Mouse (Mus musculus): ENCODE data around the gene Lsamp.

The Lsamp gene

DNA sequence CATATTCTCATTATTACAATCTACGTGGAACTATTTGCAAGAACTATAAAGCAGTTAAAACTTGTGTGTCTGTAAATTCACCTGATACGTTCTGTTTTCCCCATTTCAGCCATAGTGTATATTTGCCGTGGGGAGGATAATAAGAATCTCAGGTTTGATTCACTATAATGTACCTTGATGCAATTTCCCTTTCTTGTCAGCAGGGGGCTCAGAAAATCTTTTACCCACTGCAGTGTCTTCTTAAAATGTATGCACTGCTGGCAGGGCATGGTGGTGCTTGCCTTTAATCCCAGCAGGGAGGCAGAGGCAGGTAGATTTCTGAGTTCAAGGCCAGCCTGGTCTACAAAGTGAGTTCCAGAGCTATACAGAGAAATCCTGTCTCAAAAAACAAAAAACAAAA lies 287.7 kb downstream of the Lsamp start:
- DNase-seq (ENCODE audit: low spot score) = no peak

DNA sequence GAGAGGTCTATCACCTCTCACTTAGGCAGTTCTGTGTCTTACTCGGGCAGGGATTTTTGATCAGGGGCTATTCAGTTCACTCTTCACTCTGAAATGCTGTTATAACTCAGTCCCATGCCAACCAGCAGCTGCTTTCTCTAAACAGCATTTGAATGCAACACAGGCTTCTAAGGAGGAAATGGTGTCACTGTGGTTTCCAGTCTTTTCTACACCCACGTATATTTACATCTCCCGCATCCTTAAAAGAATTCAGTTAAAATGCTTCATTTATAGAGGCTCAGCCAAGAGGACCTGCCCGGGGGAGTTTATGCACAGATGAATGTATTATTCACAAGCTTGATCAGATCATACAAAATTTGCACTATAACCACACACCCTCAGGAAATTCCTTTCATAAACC lies 306.0 kb downstream of the Lsamp start:
- no peak for DNase-seq (ENCODE audit: low spot score)

DNA sequence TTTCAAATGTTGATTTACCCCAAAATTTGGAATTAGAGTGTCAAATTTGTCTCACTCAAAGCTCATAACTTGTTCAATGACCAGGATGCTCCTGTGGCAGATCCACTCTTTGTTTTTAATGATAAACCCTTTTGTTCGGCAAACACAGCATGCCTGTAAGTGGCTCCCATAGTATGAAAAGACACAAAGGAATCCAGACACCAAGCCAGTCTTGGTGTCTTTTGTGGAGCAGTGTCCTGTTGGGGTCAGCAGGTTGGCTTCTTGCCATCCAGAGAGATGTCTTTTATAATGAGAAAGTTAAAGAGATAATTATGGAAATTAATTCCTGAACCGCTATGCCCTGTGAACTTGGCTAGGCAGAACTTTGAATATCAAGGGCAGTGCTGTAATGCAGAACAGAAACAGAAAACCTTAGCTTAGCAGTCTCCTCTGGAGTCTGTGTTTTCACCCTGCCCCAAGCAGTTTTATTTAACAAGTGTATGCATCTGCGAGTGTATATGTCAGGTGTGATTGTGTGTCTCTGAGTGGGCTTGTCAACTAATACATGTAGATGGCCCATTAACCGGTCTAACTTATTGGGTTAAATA lies 310.2 kb downstream of the Lsamp start:
- no peak for DNase-seq (ENCODE audit: low spot score)

DNA sequence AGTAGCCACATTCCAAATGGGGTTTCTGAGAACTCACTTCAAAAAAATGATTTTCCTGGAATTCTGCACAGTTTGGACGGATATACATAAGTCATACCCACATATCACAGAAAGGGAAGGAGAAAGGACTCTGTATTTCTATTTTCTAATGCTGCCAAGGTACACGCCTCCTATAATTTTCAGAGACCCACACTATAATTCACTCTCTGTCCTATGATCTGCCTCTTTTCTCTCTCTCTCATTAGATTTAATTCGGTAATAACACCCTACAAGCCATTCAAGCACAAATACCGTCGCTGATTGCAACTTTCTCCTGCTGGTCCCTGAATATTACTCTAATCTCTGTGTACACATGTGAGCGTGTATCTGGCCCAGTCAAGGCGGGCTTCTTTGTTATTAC lies 311.1 kb downstream of the Lsamp start:
- DNase-seq (ENCODE audit: low spot score) = no peak

DNA sequence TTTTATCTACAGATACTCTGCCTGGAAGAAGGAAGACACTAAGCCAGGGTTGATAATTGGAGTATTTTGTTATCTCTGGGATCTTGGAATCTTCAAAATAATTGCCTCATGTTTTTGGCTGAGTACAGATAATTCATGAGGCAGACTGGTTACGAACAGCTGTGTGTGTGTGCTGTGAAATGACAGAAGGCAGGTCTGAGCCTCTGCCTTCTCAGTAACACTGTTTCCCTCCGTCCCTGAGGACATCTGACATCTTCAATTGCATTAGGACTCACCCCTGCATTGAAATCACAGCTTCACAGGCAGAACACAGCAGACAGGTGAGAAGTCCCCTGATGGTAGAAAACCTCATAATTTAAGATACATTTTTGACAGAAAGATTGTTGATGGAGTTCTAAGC lies 323.5 kb downstream of the Lsamp start:
- no peak for DNase-seq (ENCODE audit: low spot score)

DNA sequence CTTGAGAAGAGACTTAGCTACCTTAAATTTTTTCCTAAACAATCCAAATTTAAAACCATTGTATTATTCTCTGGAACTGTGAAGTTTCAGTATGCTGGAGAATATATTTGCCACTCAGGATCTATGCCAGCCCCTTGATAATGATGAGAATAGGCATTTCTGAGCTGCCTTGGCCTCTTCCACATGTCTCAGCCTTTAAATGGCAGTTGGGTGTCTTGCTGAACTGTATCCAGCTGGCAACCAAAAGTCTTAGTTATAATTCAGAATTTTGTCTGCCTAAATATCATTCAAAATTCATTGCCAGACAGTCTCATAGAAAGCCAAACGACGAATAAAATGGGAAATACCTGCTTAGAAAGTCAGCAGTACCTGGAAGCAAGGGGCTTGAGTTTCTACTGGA lies 332.0 kb downstream of the Lsamp start:
- DNase-seq (ENCODE audit: low spot score) = no peak

DNA sequence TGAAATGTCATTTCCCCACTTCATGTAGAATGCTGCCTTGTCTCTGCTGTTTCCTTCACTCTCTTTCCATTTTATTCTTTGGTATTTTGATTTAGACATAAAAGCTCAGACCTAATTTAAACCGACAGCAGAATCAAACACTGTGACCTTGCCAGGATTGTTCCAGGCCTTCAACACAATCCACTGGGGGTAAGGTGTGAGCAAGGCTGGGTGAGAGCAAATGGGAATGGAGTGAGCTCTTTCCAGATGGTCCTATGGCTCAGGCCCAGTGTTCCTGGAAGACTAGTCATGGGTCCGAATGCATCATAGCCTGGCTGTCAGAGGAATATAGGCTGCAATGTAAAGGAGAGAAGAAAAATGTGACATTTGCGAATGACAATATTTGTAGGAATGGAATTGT lies 340.6 kb downstream of the Lsamp start:
- DNase-seq (ENCODE audit: low spot score) = no peak

DNA sequence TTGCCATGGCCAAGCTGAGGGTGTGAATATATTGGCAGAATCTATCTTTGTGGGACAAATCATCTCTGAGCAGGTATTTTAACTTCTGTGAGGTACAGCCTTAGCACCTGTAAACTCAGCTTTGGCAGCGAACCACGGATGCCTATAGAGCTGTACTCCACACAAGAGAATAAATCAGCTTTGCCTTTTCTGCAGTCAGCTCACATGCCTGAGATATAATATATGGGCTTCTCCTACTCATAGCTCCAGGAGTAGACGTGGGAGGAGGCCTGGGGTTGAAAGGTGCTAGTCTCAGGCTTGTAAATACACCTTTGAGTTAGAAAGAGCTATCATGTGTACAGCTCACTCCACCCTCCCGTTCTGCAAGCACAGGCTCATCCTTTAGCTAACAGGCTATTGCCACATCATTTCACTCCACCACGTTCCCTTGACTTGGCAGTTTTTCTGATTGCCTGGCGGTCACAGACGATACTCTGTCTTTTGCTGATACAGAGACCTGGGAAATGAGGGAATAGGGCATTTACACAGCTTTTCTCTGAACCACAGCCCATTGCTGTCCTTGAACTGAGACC lies 344.2 kb downstream of the Lsamp start:
- DNase-seq (ENCODE audit: low spot score) = no peak

DNA sequence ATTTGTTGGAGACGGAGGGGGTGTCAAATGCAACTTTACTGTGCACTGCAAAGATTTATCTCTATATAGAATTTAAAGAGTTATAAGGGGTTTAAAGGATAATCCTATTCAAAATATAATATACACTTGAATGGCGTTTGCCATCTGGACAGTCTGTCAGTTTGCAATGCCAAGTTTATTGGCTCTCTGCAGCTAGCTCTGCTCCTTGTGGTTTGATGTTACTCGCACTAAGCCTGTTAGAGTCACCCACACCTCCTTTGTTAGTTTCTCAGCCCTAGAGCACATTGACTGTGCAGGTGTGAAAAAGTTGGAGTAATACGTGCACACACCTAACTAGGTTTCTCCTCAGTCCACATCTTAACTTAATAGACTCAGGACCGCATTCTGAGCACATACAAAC lies 385.5 kb downstream of the Lsamp start:
- no peak for DNase-seq (ENCODE audit: low spot score)

DNA sequence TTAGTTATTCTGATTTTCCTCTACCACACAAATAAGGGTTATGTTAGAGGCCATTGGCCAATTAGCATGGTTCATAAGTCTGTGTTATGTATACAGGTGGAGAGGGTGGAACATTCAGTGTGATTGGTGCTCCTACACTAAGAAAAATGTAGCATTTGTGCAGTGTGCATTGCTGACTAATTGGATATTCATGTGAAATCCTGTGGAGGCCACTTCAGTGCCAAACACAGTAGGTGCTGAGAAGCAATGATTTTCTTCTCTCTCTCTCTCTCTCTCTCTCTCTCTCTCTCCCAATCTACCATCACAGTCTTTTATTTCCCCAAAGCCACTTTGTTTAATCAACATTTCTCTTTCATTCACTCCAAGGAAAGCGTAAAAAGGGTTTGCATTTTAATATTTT lies 387.1 kb downstream of the Lsamp start:
- no peak for DNase-seq (ENCODE audit: low spot score)

DNA sequence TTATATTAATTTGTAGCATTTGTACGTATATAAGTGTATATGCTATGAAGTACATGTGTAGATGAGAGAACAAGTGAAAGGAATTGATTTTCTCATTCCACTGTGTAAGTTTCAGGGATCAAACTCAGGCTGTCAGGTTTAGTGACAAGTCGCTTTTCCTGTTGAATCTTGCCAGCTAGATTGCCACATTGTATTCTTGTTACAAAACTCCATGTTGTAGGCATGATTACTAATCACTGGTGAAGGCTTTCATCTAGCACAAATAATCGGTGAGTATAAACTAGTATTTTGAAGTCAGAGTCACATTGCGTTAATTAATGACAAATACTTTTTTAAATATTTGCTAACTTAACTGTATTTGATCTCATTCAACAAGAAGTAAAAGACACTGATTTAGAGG lies 391.2 kb downstream of the Lsamp start:
- no peak for DNase-seq (ENCODE audit: low spot score)

DNA sequence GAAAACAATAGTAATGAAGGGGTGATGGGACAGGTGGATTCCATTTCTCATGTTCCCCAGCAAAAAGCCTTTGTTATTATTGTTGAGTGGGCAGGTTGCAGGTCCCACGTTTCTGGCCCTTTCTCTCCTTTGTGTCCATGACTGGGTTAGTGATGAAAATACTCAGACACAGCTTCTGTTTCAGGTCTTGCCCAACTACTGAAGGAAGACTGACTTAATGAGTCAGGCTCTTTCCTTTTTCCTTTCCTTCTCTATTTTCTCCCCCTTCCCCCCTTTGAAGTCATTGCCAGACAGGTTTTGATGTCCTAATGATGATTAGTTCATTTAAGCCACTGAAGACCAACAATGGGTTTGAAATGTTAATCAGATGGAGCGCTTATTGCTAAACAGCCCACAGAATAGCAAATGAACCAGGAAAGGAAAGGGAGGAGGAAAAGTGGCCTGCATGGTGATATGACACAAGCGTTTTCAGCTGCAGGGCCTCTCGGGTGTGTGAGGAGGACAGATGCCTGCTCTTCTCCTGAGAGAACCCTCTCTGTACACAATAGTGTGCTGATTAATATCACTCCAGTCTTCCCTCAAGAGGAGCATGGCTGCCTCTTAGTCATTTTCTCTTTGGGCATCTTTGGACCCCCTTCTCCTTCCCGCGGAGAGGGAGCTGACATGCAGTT lies 393.1 kb downstream of the Lsamp start:
- DNase-seq (ENCODE audit: low spot score) = no peak

DNA sequence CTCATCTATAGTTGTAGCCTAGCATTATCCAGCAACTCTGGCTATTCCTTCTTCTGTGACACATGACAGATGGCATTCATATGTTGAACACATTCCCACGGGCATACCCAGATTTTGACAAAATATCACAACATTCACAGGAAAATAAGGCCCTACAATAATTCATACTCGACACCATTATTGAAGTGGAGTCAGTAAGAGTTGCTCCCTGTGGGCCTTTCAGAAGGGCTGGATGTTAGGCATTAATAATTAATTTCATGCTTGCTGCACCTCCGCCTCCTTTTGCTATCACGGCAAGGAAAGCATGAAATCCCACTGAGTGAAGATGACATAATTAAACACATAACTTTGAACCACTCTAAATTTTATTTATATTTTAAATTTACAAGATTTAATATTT lies 407.9 kb downstream of the Lsamp start:
- DNase-seq (ENCODE audit: low spot score) = no peak

DNA sequence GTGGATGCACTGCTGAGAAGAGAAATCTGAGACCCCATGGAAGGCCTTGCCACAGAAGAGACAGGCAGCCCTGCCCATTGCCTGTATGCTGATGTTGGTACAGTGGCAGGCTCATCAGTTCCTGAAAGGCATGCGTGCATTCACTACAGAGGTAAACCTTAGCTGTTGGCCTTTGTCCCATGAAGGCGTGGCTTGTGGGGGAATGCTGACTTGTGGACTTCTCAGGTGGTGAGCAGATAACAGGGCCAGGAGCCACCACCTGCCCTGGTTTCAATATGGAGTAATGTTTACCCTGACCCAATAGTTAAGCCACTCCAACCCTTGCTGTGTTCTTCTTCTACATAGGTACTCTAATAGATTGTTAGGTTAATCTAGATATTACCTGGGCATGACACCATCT lies 415.4 kb downstream of the Lsamp start:
- DNase-seq (ENCODE audit: low spot score) = no peak

DNA sequence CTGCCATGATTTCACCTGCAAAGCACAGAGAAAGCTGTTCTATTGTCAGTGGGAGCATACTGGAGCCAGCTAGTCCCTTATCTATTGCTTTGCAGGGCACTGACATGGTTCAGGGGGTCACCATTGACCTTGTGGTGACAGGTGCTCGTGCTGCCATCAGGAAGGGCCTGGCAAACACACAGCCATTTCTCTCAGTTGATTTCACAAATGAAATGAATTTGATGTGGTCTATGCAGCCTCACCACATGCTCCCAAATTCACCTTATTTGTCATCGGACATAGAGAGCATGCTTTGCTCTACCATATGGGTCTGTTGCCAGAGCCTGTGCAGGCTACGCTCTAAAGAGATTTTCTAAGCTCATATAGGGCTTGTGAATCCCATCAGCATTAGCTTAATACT lies 450.1 kb downstream of the Lsamp start:
- DNase-seq (ENCODE audit: low spot score) = no peak

DNA sequence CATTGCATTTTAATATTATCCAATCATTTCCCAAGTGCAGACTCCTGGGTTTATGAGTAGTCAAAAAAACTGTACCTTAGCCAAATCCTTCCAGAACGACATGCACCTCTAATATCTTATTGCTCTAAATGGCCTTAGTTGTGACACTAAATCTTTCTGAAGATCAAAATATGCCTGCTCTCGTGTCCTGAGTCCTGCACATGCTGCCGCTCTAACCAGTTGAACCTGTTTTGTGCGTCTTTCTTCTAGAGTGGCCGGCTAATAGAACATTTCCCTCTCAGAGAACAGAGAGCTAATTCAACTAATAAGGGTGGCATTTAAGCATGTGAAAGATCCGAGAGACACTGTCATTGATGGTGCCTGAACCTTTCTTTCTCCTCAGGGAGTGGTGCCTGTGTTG lies 452.3 kb downstream of the Lsamp start:
- no peak for DNase-seq (ENCODE audit: low spot score)

DNA sequence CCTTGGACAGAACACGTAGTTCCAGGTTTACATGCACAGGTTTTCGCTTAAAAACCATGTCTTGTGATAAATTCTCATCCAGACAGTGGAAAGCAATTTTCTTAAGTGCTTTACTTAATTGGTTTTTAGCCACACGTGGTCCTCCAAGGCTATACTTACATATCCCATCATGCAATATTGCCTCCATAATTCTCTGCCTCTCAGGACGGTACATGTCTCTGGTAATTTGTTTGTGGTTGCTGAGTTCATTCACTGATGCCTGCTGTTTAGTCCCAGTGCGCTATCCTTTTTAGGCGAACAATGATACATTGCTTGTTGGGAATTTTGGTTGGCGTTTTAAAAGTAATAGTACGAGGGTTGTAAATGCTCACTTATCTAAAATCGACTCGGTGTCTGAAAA lies 453.7 kb downstream of the Lsamp start:
- no peak for DNase-seq (ENCODE audit: low spot score)

DNA sequence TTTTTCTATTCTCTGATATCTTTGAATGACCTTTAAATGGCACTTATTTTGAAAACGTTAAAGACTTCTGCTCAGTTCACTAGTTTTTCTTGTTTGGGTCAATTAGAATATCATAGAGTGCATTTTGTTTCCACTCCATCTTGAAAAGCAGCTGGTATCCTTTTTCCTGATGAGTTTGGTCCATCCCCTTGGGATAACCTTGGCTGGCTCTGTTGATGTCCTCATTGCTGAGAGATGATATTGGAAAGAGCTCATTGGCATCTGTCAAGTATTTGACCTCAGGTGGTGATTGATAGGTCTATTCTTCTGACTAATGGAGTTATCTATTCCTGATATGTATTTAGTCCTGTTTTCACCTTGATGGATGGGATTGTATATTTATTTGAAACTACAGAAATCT lies 454.7 kb downstream of the Lsamp start:
- DNase-seq (ENCODE audit: low spot score) = no peak

DNA sequence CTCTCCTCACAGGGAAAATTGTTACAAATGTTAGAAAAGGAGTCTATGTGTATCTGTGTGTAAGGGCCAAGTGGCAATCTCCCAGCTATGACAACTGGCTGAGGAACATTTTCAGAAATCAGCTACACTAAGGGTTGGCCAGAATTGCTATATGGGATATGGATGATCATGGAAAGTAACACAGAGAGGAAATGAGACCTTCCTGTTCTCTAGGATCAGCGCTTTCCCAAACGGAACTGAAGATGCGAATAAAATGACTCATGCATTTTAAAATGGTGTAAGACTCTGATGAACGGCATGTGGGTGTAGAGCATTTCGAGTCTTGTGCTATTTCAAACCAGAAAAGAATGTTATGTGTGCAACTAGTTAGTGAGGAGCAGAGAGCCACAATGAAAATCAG lies 462.4 kb downstream of the Lsamp start:
- no peak for DNase-seq (ENCODE audit: low spot score)

DNA sequence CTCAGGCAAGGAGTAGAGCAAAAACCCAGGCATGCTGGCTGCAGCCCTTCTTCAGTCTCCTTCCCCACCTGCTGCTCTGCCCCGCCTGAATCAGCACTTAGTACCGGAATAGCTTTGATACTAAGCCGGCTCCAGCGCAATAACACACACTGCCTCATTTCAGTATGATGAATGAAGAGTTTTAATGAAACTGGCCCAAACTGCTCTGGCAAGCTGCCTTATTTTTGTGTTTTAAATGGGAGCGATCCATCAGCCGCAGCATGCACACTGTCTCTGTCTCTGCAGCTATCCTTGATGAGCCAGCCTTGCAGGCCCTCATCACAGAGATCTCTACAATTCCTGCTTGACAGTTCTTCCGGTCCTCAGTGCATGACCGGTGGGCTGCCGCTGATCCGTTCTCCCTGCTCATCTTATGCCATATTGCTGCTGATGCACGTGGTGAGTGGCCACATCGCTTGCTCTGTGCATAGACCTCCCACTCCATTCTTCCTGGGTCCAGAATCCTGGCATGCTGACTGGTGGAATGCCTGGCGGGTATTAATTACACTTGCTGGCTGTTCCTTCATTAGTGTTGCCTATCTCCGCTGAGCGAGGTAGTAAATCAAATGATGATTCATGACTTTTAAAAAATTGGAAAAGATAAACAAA lies 479.4 kb downstream of the Lsamp start:
- no peak for DNase-seq (ENCODE audit: low spot score)

DNA sequence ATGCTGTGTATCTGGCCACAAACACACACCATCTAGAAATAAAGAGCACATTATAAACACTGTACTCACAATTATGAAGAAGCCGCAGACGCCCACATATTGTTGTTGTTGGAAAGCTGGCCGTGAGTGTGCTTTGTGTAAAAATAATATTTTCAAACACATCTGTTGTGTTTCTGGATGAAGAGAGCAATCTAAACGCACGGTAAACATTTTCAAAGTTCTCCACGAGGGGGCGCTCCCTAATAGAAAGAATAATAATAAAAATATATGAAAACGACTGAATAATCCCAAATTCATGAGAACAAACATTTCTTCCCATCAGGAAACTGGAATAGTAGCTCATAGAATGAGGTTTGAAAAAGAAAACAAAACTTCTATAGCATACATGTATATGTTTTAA lies 482.4 kb downstream of the Lsamp start:
- no peak for DNase-seq (ENCODE audit: low spot score)

DNA sequence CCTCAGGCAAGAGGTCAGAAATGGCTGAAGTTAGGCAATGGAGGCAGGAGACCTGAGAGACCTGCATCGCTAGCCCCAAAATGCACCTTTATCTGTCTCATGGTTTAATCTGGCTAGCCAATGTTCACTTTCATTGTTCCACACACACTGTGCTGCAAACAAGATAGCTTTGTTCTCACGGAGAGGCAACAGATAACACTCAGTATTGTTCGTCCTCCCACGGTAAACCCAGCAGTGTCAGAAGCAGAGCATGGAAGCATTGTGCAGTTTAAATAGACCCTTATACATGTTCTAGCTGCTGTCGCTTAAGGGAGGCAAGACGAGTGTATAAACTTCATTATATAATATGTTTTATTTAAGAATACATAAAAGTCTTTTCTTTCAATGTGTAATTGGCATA lies 486.8 kb downstream of the Lsamp start:
- DNase-seq (ENCODE audit: low spot score) = no peak

DNA sequence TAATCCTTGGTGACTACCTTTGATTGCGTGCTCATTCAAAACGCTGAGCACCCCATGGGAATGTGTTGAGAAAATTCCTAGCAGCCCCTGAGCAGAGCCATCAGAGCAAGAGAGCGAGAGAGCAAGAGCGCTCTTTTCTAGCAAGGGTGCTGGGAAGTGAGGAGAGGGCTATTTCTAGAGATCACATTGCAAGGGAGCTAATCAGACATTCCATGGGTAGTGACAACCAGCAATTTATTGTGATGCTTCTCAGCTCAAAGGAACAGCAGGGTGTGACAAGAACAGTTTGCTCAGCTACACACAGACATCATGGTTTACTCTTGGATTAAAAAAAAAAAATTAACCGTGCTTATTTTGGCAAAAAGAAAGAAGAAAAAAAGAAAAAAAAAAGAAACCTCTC lies 487.8 kb downstream of the Lsamp start:
- DNase-seq (ENCODE audit: low spot score) = no peak

DNA sequence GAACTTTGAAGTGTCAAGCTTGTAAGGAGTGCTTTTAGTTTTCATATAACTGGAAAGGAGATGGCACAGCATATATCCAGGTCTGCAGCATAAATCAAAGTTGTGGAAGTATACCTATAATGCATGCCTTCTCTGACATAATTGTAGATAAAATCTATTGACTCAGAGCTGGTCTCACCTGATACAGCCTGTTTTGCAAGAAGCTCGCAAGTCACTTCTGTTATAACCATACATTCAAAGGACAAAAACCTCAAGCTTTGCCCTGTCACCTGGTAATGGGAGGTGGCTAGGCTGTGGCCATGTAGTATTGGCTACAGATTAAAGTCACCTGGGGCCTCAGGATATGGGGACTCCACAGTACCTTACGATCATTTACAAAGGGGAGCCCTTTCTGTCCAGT lies 507.4 kb downstream of the Lsamp start:
- DNase-seq (ENCODE audit: low spot score) = no peak

Measured in ovary, adult 18-20 months (tissue).